Mouse (Mus musculus): Measurements from ENCODE around the gene Stra8. TPM values are rescaled to one million over a fixed set of nuclear protein-coding genes. Genes with fewer than 3 reads are reported as not detected.

The Stra8 gene
- not detected for polyA plus RNA-seq (2015; fragmentation: Illumina TruSeq; extraction: RNeasy Lipid Tissue Mini Kit (QIAGEN cat#74804); ENCODE audit: low read depth, low replicate concordance)

DNA sequence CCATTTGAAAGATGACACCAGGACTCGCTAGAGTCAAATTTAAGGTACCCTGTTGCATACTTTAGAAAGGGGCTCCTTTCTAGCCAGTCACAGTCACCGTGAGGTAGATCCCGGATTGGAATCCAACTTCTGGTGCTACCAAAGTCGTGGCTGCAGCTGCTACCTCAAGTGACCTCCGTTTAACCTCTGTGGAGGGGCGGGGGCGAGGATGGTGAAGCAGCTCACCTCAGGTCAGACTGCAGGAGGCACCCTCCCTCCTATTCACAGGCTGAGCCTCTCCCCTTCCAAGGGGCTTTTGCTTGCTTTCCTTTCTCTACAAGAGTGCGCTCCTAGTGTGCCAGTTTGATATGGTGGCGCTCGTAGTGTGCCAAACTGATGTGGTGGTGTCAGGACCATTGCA is at the start of gene Stra8:
Gene Stra8, plus strand, starts transcription at position 208 of the 400 bp plus-strand sequence.

DNA sequence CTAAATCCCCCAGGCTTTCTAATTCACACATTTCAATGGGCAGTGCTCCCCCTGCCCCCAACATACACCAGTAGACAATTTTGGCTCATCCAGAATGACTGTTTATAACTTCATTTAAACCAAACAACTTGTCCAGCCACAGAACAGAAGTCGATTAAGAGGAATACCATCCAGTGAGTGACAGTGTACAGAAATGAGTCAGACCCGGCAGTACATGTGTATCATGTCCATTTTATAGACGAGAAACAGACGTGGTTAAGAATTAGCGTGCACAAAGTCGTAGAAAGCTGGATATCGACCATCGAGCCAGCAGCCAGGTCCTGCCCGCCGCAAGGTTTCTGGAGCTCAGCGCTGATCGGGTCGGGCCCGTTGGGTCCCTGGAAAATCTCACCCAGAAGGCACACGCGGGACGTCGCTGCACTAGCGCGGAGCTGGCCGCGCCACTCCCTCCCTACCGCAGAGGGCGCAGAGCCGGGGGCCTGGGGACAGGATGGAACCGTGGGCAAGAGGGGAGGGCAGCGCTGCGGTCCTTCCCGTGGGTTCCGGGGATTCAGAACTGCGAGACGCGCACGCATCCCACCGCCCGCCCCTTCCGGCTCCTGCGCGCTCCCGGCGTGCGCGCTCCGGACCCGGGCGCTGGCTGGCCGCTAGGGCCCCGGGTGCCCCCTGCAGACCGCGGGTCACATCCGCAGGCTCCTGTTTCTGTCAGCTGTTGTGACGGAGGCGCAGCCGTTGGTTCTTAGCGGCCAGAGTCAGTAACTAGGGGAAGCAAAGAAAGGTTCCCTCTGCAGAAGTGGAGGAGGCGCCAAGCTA is 42.2 kb upstream of the Stra8 start, which contains the start of gene Cyren:
Gene Cyren, minus strand, starts transcription at position 552 of the 813 bp plus-strand sequence.

DNA sequence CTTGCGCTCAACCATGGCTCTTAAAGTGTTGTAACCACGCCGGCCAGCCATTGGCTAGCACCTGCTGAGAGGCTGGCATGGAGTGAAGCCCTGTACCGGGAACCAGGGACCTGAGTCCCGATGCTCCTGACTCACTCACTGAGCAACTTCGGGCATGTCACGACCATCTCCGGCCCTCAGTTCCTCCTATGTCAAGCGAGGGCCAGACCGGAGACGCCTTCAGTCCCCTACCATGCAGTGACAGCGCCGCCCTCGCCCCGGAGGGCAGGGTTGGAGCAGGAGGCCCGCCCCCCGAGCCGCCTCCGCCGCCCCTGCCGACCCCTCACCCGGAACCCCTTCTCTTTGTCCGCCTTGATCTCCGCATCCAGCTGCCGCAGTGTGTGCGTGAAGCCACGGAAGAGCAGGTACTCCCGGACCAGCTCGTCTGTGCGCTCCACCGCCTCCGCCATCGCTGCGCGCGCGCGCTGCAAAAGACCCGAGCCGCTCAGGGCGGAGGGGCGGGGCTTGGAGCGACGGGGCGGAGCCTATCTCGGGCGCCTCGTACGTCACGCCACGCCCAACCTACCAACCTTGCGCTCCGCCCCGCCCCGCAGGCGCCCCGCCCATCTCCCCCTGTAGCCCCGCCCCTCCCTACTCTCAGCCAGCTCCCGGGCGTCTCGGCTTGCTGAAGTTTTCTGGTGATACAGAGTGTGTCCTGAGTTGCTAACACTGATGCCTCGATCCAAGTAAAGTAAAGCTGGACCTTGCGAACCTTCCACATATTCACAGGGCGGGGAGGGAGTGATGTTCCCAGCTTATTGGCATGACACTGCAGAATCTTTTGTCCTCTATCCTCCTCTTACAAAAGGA is 9.4 kb upstream of the Stra8 start, which contains the start of gene Wdr91:
Gene Wdr91, minus strand, starts transcription at position 506 of the 849 bp plus-strand sequence.

DNA sequence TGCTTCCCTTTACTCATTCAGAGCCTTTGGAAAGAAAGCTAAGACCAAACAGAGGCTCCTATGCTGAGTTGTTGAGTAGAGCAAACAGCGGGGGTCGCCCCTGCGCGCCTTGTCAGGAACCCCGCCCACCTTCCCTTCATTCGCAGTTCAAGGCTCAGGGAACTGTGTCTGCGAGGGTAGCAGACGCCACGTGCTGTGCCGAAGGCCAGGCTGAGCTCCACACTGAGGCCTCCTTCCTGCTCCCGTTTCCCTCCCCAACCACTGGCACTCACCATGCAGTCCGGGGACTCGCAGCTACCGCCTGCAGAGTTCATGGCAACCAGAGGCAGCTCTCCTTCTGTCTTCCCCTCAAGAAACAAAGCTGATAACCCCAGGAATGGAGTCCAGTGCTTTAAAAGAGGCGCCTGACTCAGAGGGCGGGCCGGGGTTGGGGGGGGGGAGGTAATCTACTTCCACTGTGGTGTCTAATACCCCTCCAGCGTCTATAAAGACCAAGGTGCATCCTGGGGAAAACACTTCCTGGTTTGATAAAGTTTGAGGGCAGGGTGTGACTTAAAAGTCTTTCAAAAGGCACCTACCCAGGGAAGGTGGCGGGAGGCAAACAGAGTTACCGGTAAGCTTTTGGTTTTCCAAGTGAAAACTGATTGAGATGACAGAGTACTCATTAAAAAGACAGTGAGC is 68.3 kb downstream of the Stra8 start, which contains the start of gene Slc23a4:
Gene Slc23a4, minus strand, starts transcription at position 324 of the 681 bp plus-strand sequence.

Other genes with a start within 250 kb of the Stra8 start
- 18.8 TPM for gene Agbl3, start 139.7 kb upstream of the Stra8 start, polyA plus RNA-seq (2015; fragmentation: Illumina TruSeq; extraction: RNeasy Lipid Tissue Mini Kit (QIAGEN cat#74804); ENCODE audit: low read depth, low replicate concordance)
- gene Tmem140, start 57.0 kb upstream of the Stra8 start, polyA plus RNA-seq (2015; fragmentation: Illumina TruSeq; extraction: RNeasy Lipid Tissue Mini Kit (QIAGEN cat#74804); ENCODE audit: low read depth, low replicate concordance) = 2.4 TPM
- 6.1 TPM for gene Cyren, start 42.1 kb upstream of the Stra8 start, polyA plus RNA-seq (2015; fragmentation: Illumina TruSeq; extraction: RNeasy Lipid Tissue Mini Kit (QIAGEN cat#74804); ENCODE audit: low read depth, low replicate concordance)
- 25.8 TPM for gene Wdr91, start 9.3 kb upstream of the Stra8 start, polyA plus RNA-seq (2015; fragmentation: Illumina TruSeq; extraction: RNeasy Lipid Tissue Mini Kit (QIAGEN cat#74804); ENCODE audit: low read depth, low replicate concordance)
- gene Slc23a4, start 68.2 kb downstream of the Stra8 start, polyA plus RNA-seq (2015; fragmentation: Illumina TruSeq; extraction: RNeasy Lipid Tissue Mini Kit (QIAGEN cat#74804); ENCODE audit: low read depth, low replicate concordance) = 0.21 TPM
- gene Cnot4, start 213.6 kb downstream of the Stra8 start, polyA plus RNA-seq (2015; fragmentation: Illumina TruSeq; extraction: RNeasy Lipid Tissue Mini Kit (QIAGEN cat#74804); ENCODE audit: low read depth, low replicate concordance) = 21.5 TPM

Data from brain, adult 10 weeks (tissue).